Mouse (Mus musculus): ENCODE measurements around the gene Otub1. TPM values are rescaled to one million over a fixed set of nuclear protein-coding genes. Genes with fewer than 3 reads are reported as not detected.
A peak's percentile ranks its signal among the peaks of the same experiment; 100 is the strongest.

Otub1 gene
- polyA plus RNA-seq, 1 experiment from 2014 or later, result 274 TPM

- H3K27ac ChIP-seq (replicated peaks), result peak overlapping the region; percentile 66; the same call in 1 of the 2 replicates
These were observed 57.5 kb downstream of the Otub1 start for GRCm38 (mm10) chr19:7148541-7149085.

More at GRCm38 (mm10) chr19:7148541-7149085, 57.5 kb downstream of the Otub1 start:
- H3K4me3 ChIP-seq, result no peak overlapping the region
- H3K36me3 ChIP-seq, result no peaks in the 10 kb centered on the region
- no peak for DNase-seq (ENCODE audit: low spot score)
- H3K9me3 ChIP-seq (replicated peaks), result peaks cover 4% of the 10 kb centered on the region; the same call in 1 of the 2 replicates
- H3K27me3 ChIP-seq (ENCODE audit: low read depth, poor library complexity, severe bottlenecking), result peaks cover 98% of the 10 kb centered on the region
- H3K4me1 ChIP-seq, result peaks cover 81% of the 10 kb centered on the region
- 77% methylated on average over 8 of the region's 8 CpGs for WGBS

Other genes with a start within 250 kb of the Otub1 start
- gene Ppp1r14b, start 231.3 kb downstream of the Otub1 start, polyA plus RNA-seq (2016; fragmentation: Nextera tagmentation; extraction: Ambion mirVana), result 90.8 and 116 TPM in 2 replicates
- gene Plcb3, start 229.8 kb downstream of the Otub1 start, polyA plus RNA-seq (2016; fragmentation: Nextera tagmentation; extraction: Ambion mirVana), result 22.4 and 23.7 TPM in 2 replicates
- 115 and 127 TPM in 2 replicates for gene Fkbp2, start 225.8 kb downstream of the Otub1 start, polyA plus RNA-seq (2016; fragmentation: Nextera tagmentation; extraction: Ambion mirVana)
- gene Vegfb, start 218.7 kb downstream of the Otub1 start, polyA plus RNA-seq (2016; fragmentation: Nextera tagmentation; extraction: Ambion mirVana), result 35.2 and 40.8 TPM in 2 replicates
- 20.8 and 23.1 TPM in 2 replicates for gene Dnajc4, start 213.7 kb downstream of the Otub1 start, polyA plus RNA-seq (2016; fragmentation: Nextera tagmentation; extraction: Ambion mirVana)
- gene Nudt22, start 210.2 kb downstream of the Otub1 start, polyA plus RNA-seq (2016; fragmentation: Nextera tagmentation; extraction: Ambion mirVana), result 19.1 and 20.3 TPM in 2 replicates
- gene Trpt1, start 210.2 kb downstream of the Otub1 start, polyA plus RNA-seq (2016; fragmentation: Nextera tagmentation; extraction: Ambion mirVana), result 9.5 and 11.3 TPM in 2 replicates
- gene Fermt3, start 186.8 kb downstream of the Otub1 start, polyA plus RNA-seq (2016; fragmentation: Nextera tagmentation; extraction: Ambion mirVana), result 8.5 and 10.3 TPM in 2 replicates
- 427 and 470 TPM in 2 replicates for gene Stip1, start 166.3 kb downstream of the Otub1 start, polyA plus RNA-seq (2016; fragmentation: Nextera tagmentation; extraction: Ambion mirVana)
- gene Macrod1, start 149.5 kb downstream of the Otub1 start, polyA plus RNA-seq (2016; fragmentation: Nextera tagmentation; extraction: Ambion mirVana), result 2.2 and 2.9 TPM in 2 replicates
- 6.0 and 7.5 TPM in 2 replicates for gene Flrt1, start 100.6 kb downstream of the Otub1 start, polyA plus RNA-seq (2016; fragmentation: Nextera tagmentation; extraction: Ambion mirVana)
- 895 and 900 TPM in 2 replicates for gene Cox8a, start 11.3 kb upstream of the Otub1 start, polyA plus RNA-seq (2016; fragmentation: Nextera tagmentation; extraction: Ambion mirVana)
- 105 and 107 TPM in 2 replicates for gene Naa40, start 34.9 kb upstream of the Otub1 start, polyA plus RNA-seq (2016; fragmentation: Nextera tagmentation; extraction: Ambion mirVana)
- 62.2 and 73.1 TPM in 2 replicates for gene Rcor2, start 61.0 kb upstream of the Otub1 start, polyA plus RNA-seq (2016; fragmentation: Nextera tagmentation; extraction: Ambion mirVana)
- 45.5 and 46.0 TPM in 2 replicates for gene Mark2, start 135.5 kb upstream of the Otub1 start, polyA plus RNA-seq (2016; fragmentation: Nextera tagmentation; extraction: Ambion mirVana)
- gene Spindoc, start 176.7 kb upstream of the Otub1 start, polyA plus RNA-seq (2016; fragmentation: Nextera tagmentation; extraction: Ambion mirVana), result 43.1 and 51.7 TPM in 2 replicates
- gene 2700081O15Rik, start 211.3 kb upstream of the Otub1 start, polyA plus RNA-seq (2016; fragmentation: Nextera tagmentation; extraction: Ambion mirVana), result 5.7 and 7.6 TPM in 2 replicates